Mouse (Mus musculus) CH12.LX (cell line): ENCODE measurements around the gene Ell3. TPM values are rescaled to one million over a fixed set of nuclear protein-coding genes. Genes with fewer than 3 reads are reported as not detected.

Experiments used
- DNase-seq: peaks from one replicate; pipeline ENCODE4 v3.0.0-alpha.2; 2013; ENCODE audit errors: extremely low read depth
- H3K27ac ChIP-seq: 2 replicates; pipeline ENCODE4 v1.5.1; 2012; ENCODE audit warnings: low read depth, mild to moderate bottlenecking, control low read depth, moderate library complexity; ENCODE audit not compliant: insufficient read depth
- H3K27me3 ChIP-seq: replicated peaks from 2 replicates; pipeline ENCODE3; 2012; ENCODE audit warnings: inconsistent platforms
- H3K36me3 ChIP-seq, 2 experiments: replicated peaks in 1 of 2; 2 replicates each; pipeline versions ENCODE3 to v1.6.1; 2012; ENCODE audit warnings: inconsistent platforms in 1 of 2, low read length in 1 of 2, mild to moderate bottlenecking in 1 of 2, mixed read lengths in 1 of 2, moderate library complexity in 1 of 2; ENCODE audit not compliant: control insufficient read depth in 1 of 2, insufficient read depth in 1 of 2
- H3K4me1 ChIP-seq, 2 experiments: 2 replicates each; pipeline ENCODE4 v1.6.1; 2012; ENCODE audit warnings: inconsistent platforms in 1 of 2, moderate library complexity in 1 of 2; ENCODE audit not compliant: insufficient read depth in 2 of 2, control insufficient read depth in 1 of 2
- H3K4me2 ChIP-seq: 2 replicates; pipeline ENCODE4 v1.6.1; 2012; ENCODE audit warnings: low read depth, mild to moderate bottlenecking, control low read depth; ENCODE audit not compliant: poor library complexity, insufficient read depth, severe bottlenecking
- H3K4me3 ChIP-seq, 3 experiments: fragments of 150-350 bp in 1 of 3; sonication (generic) in 1 of 3; replicated peaks in 1 of 3; 2 replicates each; pipeline versions ENCODE3 to v1.5.1; 2011 to 2012; ENCODE audit warnings: low read depth in 2 of 3, low read length in 2 of 3, mild to moderate bottlenecking in 2 of 3, moderate library complexity in 2 of 3, control low read depth in 1 of 3, improper control_type of control experiment in 1 of 3, inconsistent platforms in 1 of 3, mixed read lengths in 1 of 3; ENCODE audit not compliant: poor library complexity in 1 of 3
- H3K79me2 ChIP-seq: replicated peaks from 2 replicates; pipeline ENCODE4 v1.6.1; 2012; ENCODE audit warnings: mild to moderate bottlenecking, moderate library complexity; ENCODE audit not compliant: control insufficient read depth, poor library complexity, insufficient read depth, severe bottlenecking; ENCODE audit errors: extremely low read depth
- H3K9ac ChIP-seq: 2 replicates; pipeline ENCODE4 v1.6.1; 2012; ENCODE audit warnings: low read depth, mild to moderate bottlenecking, control low read depth, moderate library complexity; ENCODE audit not compliant: insufficient read depth
- H3K9me3 ChIP-seq: replicated peaks from 2 replicates; pipeline ENCODE3; 2012; ENCODE audit warnings: low read length, inconsistent platforms, mixed read lengths
- CTCF ChIP-seq, 2 experiments: IDR thresholded peaks in 1 of 2; conservative IDR thresholded peaks in 1 of 2; 2 replicates each; pipeline ENCODE4 v1.5.1; 2011 to 2012; ENCODE audit warnings: low read depth in 2 of 2, low read length in 2 of 2, improper control_type of control experiment in 1 of 2, inconsistent platforms in 1 of 2, mild to moderate bottlenecking in 1 of 2, moderate library complexity in 1 of 2
- HCFC1 ChIP-seq: IDR thresholded peaks from 2 replicates; pipeline ENCODE4 v1.6.1; 2012; ENCODE audit warnings: low read depth, mild to moderate bottlenecking, inconsistent platforms, low read length, improper control_type of control experiment
- KAT2A ChIP-seq: IDR thresholded peaks from 2 replicates; pipeline ENCODE4 v1.6.1; 2012; ENCODE audit warnings: low read length, improper control_type of control experiment, inconsistent platforms; ENCODE audit not compliant: insufficient replicate concordance
- MAX ChIP-seq: IDR thresholded peaks from 2 replicates; pipeline ENCODE4 v1.6.1; 2011; ENCODE audit warnings: low read length, improper control_type of control experiment
- MAZ ChIP-seq: IDR thresholded peaks from 2 replicates; pipeline ENCODE4 v1.6.1; 2012; ENCODE audit warnings: low read depth, mild to moderate bottlenecking, inconsistent platforms, low read length, improper control_type of control experiment, moderate library complexity
- MYC ChIP-seq: IDR thresholded peaks from 2 replicates; pipeline ENCODE4 v1.6.1; 2011; ENCODE audit warnings: low read depth, mild to moderate bottlenecking, improper control_type of control experiment, low read length
- POLR2A ChIP-seq: IDR thresholded peaks from 2 replicates; pipeline ENCODE4 v1.6.1; 2011; ENCODE audit warnings: low read depth, mild to moderate bottlenecking, improper control_type of control experiment, low read length
- RAD21 ChIP-seq: IDR thresholded peaks from 2 replicates; pipeline ENCODE4 v1.6.1; 2011; ENCODE audit warnings: low read depth, mild to moderate bottlenecking, low read length, improper control_type of control experiment, moderate library complexity
- SIN3A ChIP-seq: IDR thresholded peaks from 2 replicates; pipeline ENCODE4 v1.6.1; 2012; ENCODE audit warnings: low read length, improper control_type of control experiment, inconsistent platforms
- SMC3 ChIP-seq: IDR thresholded peaks from 2 replicates; pipeline ENCODE4 v1.6.1; 2011; ENCODE audit warnings: low read depth, low read length, improper control_type of control experiment
- TBP ChIP-seq: conservative IDR thresholded peaks from 2 replicates; pipeline ENCODE4 v1.6.1; 2011; ENCODE audit warnings: low read depth, low read length, improper control_type of control experiment
- TCF12 ChIP-seq: IDR thresholded peaks from 2 replicates; pipeline ENCODE4 v1.6.1; 2014; ENCODE audit warnings: low read depth, mild to moderate bottlenecking, inconsistent platforms, low read length, improper control_type of control experiment
- UBTF ChIP-seq: IDR thresholded peaks from 2 replicates; pipeline ENCODE4 v1.6.1; 2012; ENCODE audit warnings: low read depth, mild to moderate bottlenecking, inconsistent platforms, low read length, improper control_type of control experiment, moderate library complexity
- USF1 ChIP-seq: IDR thresholded peaks from 2 replicates; pipeline ENCODE4 v1.6.1; 2014; ENCODE audit warnings: low read depth, mild to moderate bottlenecking, inconsistent platforms, low read length, improper control_type of control experiment
- USF2 ChIP-seq: conservative IDR thresholded peaks from 2 replicates; pipeline ENCODE4 v1.6.1; 2011; ENCODE audit warnings: low read depth, low read length, improper control_type of control experiment
- ZC3H11A ChIP-seq: IDR thresholded peaks from 2 replicates; pipeline ENCODE4 v1.6.1; 2012; ENCODE audit warnings: low read depth, mild to moderate bottlenecking, inconsistent platforms, low read length, improper control_type of control experiment
- ZNF384 ChIP-seq: IDR thresholded peaks from 2 replicates; pipeline ENCODE4 v1.6.1; 2012; ENCODE audit warnings: low read depth, low read length, improper control_type of control experiment, inconsistent platforms
- dilution Hi-C: fragments of 300-500 bp; cut with MboI; formaldehyde crosslinking; loops from 2 replicates; pipeline ENCODE4 v1.14.3; 2020; ENCODE audit warnings: low sequenced_read_pairs; ENCODE audit not compliant: extremely low pct_unique_long_range_greater_than_20kb, extremely low pct_ligation_motif_present
- in situ Hi-C: fragments of 300-500 bp; cut with MboI; formaldehyde crosslinking; loops from 3 replicates; pipeline ENCODE4 v1.14.3; 2019; ENCODE audit warnings: low sequenced_read_pairs, low pct_ligation_motif_present, low pct_unique_long_range_greater_than_20kb, mixed read lengths
- polyA plus RNA-seq: library from polyadenylated mRNA; unstranded; fragments of >175 nt; gene quantifications from 2 replicates; pipeline ENCODE4 v1.2.1, GENCODE M21; 2012; ENCODE audit warnings: low read depth; ENCODE audit not compliant: insufficient read length
- total RNA-seq, 2 experiments: library from RNA; depleted of rRNA; stranded (reverse); fragments of 300-350 nt in 1 of 2; fragments of >200 nt in 1 of 2; gene quantifications; 2 replicates each; pipeline ENCODE4 v1.2.3; 2012 to 2014

Ell3 gene
- total and polyA plus RNA-seq, 3 experiments, result 0.38 to 2.3 (median 1.0) TPM

- Histone ChIP-seq H3K9ac (no peak overlapping the region), H3K79me2 (no peaks in the 10 kb centered on the region), H3K36me3 (peaks cover 30 to 43% of the 10 kb centered on the region in 2 experiments), H3K4me2 (no peak overlapping the region), H3K9me3 (no peaks in the 10 kb centered on the region), H3K27me3 (peaks cover 9% of the 10 kb centered on the region), H3K27ac (no peak overlapping the region), H3K4me1 (peaks cover 6 to 24% of the 10 kb centered on the region in 2 experiments), H3K4me3 (no peak overlapping the region)
- no peak for DNase-seq
- in situ Hi-C loops, result no loop called here
- dilution Hi-C loops, result no loop called here
- TF ChIP-seq KAT2A (no peak), MAX (no peak), MYC (no peak), SIN3A (no peak), TCF12 (no peak), POLR2A (0 out of 2 replicates have a peak, but pooled peaks have one; percentile 9), UBTF (no peak)
Observed at GRCm38 (mm10) chr2:121439746-121440145, 4.3 kb downstream of the Ell3 start.

- DNase-seq, result peak; percentile 48
- Histone ChIP-seq H3K4me1 (no peaks in the 10 kb centered on the region), H3K79me2 (no peaks in the 10 kb centered on the region), H3K4me3 (no peak overlapping the region), H3K27me3 (no peaks in the 10 kb centered on the region), H3K36me3 (peaks cover 68 to 91% of the 10 kb centered on the region in 2 experiments), H3K9ac (no peak overlapping the region), H3K27ac (no peak overlapping the region), H3K4me2 (no peak overlapping the region), H3K9me3 (no peaks in the 10 kb centered on the region)
- dilution Hi-C loops (no loop called here), in situ Hi-C loops (no loop called here)
- TF ChIP-seq MAZ (no peak), RAD21 (peak; percentile 45), SMC3 (peak; percentile 14; the same call in 1 of the 2 replicates), KAT2A (no peak), HCFC1 (no peak), TCF12 (no peak), CTCF (conservative IDR thresholded peaks at IDR 0.05 in 1 of 2, IDR thresholded peaks at IDR 0.05 in 1 of 2; ENCODE audit: low read depth in 2 of 2, low read length in 2 of 2) (peak; percentile 38 to 67; a peak in 3 of 4 replicates), TBP (no peak), POLR2A (0 out of 2 replicates have a peak, but pooled peaks have one; percentile 20), ZC3H11A (no peak), USF1 (no peak), ZNF384 (no peak), UBTF (no peak), USF2 (no peak)
Observed at GRCm38 (mm10) chr2:121434854-121435253, 9.2 kb downstream of the Ell3 start.
